ENCODE assay signal across 19 mouse cellular contexts in genomic region chr4:138151226-138151625, GRCm38 (mm10).
"Had no signal": no experiment of that assay in that cellular context is flagged by ENCODE, and none has a peak within 500 bp of the region (broad histone marks: within the 10 kb centered on the region; RNA-seq: fewer than 3 reads in every experiment).

No protein-coding gene starts in this region.

- ATAC-seq: midbrain, embryonic 16.5 days had no signal

- H3K4me2 ChIP-seq: lung, embryonic 14.5 days; midbrain, embryonic 12.5 days; neural tube, embryonic 13.5 days; neural tube, embryonic 15.5 days had no signal

- DNase-seq: lung, adult 18-20 months; lung, embryonic 14.5 days; lung, postnatal 10 days; lung, postnatal 4 days; midbrain, embryonic 14.5 days; retina, postnatal 1 day; right cerebral cortex, adult 18-20 months; right cerebral cortex, postnatal 25 days; right cerebral cortex, postnatal 4 days; spleen, adult 18-20 months; thymus, adult 18-20 months; thymus, postnatal 14 days; thymus, postnatal 36 days had no signal

- H3K27ac ChIP-seq: midbrain, embryonic 10.5 days; midbrain, embryonic 12.5 days; neural tube, embryonic 13.5 days; neural tube, embryonic 15.5 days had no signal

- H3K4me1 ChIP-seq: midbrain, embryonic 10.5 days; midbrain, embryonic 12.5 days; neural tube, embryonic 15.5 days had no signal

- H3K4me3 ChIP-seq: midbrain, embryonic 10.5 days; midbrain, embryonic 12.5 days; myocyte; neural tube, embryonic 13.5 days; neural tube, embryonic 15.5 days had no signal

- H3K27me3 ChIP-seq: midbrain, embryonic 12.5 days; neural tube, embryonic 13.5 days; neural tube, embryonic 15.5 days had no signal

- H3K9me3 ChIP-seq: midbrain, embryonic 10.5 days; midbrain, embryonic 12.5 days; neural tube, embryonic 13.5 days; neural tube, embryonic 15.5 days had no signal

- H3K9ac ChIP-seq: lung, embryonic 14.5 days; midbrain, embryonic 12.5 days; neural tube, embryonic 13.5 days; neural tube, embryonic 15.5 days had no signal
